Mouse (Mus musculus): ENCODE data around the gene Traf3ip2.

DNA sequence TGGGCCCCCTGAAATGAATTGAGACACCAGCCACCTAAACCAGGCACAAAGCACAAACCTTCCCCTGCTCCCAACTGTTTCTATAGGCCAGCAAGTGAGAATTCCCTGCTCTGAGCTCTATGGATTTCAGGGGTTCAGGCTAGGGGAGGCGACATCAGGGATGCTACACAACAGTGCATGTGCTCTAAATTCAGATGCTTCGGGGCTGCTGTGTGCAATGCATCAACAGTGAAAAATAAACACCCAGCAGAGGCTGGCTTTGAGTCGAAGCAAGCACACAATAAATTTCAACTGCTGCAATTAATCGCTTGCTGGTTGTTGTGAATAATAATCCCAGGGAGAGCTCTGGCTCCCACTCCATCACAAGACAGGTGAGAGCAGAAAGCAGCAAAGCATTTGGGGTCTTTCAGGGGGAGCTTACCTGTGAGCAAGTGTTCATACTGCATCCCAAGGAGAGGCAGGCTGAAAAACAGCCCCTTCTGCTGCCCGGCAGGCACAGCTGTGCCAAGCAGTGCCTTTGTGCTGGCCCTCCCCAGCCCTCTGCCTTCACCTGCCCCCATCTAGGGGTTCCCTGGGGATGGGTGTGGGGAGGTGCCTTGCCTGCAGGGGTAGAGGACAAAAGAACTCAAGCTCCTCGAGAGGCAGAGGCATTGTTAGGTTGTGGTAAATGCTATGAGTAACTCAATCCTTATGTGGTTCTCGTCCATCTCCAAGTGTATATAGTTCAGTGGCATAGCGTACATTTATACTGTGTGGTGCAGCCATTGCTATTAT lies 24.6 kb upstream of the Traf3ip2 start:
- TF ChIP-seq POLR2A (IDR thresholded peaks at IDR 0.05; ENCODE audit: borderline replicate concordance, low read depth, low read length) (no peak), CTCF (IDR thresholded peaks at IDR 0.05; ENCODE audit: low read depth, low read length) (no peak)

Data from bone marrow macrophage, adult 2 months (primary cell).